Comparison of ENCODE assay signal across 6 mouse cellular contexts in genomic region chr6:53402551-53402950, GRCm38 (mm10).
A peak's percentile ranks its signal among the peaks of the same experiment; 100 is the strongest.
DNase-seq lines count a peak whose midpoint lies in the region; ATAC-seq lines count a peak whose summit lies in the region.
"Not testable (repeated sequence)": the region's sequence is repeated elsewhere in the genome, so short reads cannot be mapped to it uniquely, and the experiment has no call there.

No protein-coding gene starts in this region.

- not testable (repeated sequence) for H3K27me3 ChIP-seq in splenic B cell, adult 2 months (ENCODE audit: control insufficient read depth, insufficient read depth, low read length, poor library complexity, severe bottlenecking)

- not testable (repeated sequence) for H3K36me3 ChIP-seq in splenic B cell, adult 2 months (ENCODE audit: control insufficient read depth, insufficient read depth, low read length, poor library complexity, severe bottlenecking)

- DNase-seq in CD4-positive, CD25-positive, alpha-beta regulatory T cell, adult 2 months (ENCODE audit: low read depth, low spot score): peak; percentile 7
- peak; percentile 47 for DNase-seq in induced T-regulatory cell, adult 2 months (ENCODE audit: low read depth)
- peak; percentile 48 for DNase-seq in naive thymus-derived CD4-positive, alpha-beta T cell, adult 2 months (ENCODE audit: low read depth)
- DNase-seq in splenic B cell, adult 2 months (ENCODE audit: low read depth, low spot score): peak; percentile 7
- peak; percentile 30 for DNase-seq in thymus, postnatal 14 days

- ATAC-seq in activated CD4-positive, CD25-positive, alpha-beta regulatory T cell, adult 4 months: peak; percentile 100

Comparison
In these comparisons a context has a peak if more than half of its experiments do, and no peak if none do; other contexts are left out.
1. Peak in every context shown above with its lines: DNase-seq and ATAC-seq.